Mouse (Mus musculus): ENCODE results near the gene A230050P20Rik.

DNA sequence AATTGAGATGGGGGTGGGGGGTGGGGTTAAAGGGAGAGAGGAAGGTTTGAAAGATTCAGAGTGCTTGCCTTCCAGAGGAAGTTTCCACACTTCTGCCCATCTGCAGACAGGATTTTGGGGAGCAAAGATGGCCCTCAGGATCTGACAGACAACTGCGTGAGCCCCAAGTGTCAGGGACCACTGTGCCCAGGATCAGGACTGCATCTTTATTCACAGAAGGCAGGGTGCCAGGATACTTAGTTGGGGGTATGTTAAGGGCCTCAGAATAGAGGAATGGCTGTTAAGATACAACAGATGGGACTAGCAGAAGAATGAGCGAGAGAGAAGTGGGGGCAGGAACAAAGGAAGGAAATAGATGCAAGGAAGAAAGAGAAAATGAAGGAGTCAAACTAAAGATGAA lies 18.1 kb downstream of the A230050P20Rik start:
- TF ChIP-seq POLR2A (IDR thresholded peaks at IDR 0.05; ENCODE audit: low read depth, low read length) (no peak), CTCF (conservative IDR thresholded peaks at IDR 0.05; ENCODE audit: insufficient read depth, insufficient read length, low read depth, low read length) (no peak)
